Mouse (Mus musculus) left cerebral cortex, adult 11 months (tissue): ENCODE results near the gene Arhgap17.
A peak's percentile ranks its signal among the peaks of the same experiment; 100 is the strongest.

Experiments
- DNase-seq: peaks from one replicate; pipeline ENCODE4 v3.0.0; 2022; ENCODE audit warnings: low spot score

Arhgap17 gene

GRCm38 (mm10) chr7:123368778-123369746 is 653 bp downstream of the Arhgap17 start:
- no peak for DNase-seq

GRCm38 (mm10) chr7:123368187-123368586 is 1.5 kb downstream of the Arhgap17 start:
- DNase-seq, result no peak

GRCm38 (mm10) chr7:123367218-123368150 is 2.2 kb downstream of the Arhgap17 start:
- DNase-seq, result no peak

GRCm38 (mm10) chr7:123366806-123367205 is 2.9 kb downstream of the Arhgap17 start:
- no peak for DNase-seq

GRCm38 (mm10) chr7:123365876-123366741 is 3.6 kb downstream of the Arhgap17 start:
- DNase-seq, result no peak

DNA sequence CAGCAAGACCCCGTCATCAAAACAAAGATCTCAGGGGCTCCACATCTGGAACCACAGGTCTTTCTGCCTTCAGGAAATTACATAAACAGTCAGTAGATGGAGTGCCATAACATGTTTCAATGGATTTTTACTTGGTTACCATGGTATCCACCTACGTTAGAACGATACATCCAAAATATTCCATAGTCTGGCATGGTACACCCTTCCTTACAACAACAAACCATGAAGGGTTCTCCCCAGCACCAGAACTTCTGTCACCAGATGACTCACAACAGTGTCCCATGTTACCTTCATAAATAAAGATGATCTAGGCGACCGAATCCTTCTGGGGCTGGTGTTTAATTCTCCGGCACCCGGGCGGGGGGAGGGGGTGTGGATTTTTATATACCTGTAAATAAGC is 5.7 kb downstream of the Arhgap17 start:
- peak; percentile 53 for DNase-seq

- DNase-seq, result no peak
Measured at GRCm38 (mm10) chr7:123362806-123363205, 6.9 kb downstream of the Arhgap17 start.

- no peak for DNase-seq
Measured at GRCm38 (mm10) chr7:123361229-123361980, 8.3 kb downstream of the Arhgap17 start.

DNA sequence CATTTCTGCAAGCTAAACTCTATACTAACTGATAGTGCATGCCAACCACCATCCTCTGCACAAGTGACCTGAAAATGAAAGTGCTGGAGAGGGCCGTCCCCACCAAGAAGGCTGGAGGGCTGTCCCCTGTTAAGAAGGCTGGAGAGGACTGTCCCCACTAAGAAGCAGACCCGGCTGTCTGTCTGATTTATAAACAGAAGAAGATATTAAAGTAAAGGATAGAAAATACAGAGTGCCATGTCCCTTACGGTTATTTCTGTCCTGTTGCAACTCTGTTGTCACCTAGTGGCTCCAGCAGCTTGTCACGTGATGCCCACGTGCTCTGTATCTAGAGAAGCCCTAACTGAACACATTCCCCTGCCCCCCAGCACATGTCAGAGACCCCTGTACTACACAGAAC is 9.5 kb downstream of the Arhgap17 start:
- no peak for DNase-seq

DNA sequence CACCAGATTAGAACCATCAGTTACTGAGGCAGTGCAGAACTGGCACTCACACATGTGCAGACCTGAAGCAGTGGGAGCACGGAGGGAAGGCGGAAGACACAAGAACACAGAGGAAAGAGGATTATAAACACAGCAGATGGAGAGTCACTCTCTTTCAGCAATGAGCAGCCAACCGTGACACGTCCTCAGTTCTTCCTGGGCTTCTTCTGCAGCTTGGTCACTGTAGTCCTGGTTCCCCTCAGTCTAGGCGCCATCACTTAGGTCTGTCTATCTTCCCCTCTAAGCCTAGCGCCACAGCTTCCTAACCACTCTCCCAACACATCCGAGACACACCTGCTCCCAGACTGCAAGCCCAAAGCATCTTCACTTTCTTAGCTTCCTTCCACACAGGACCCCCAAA is 10.6 kb downstream of the Arhgap17 start:
- no peak for DNase-seq

GRCm38 (mm10) chr7:123356158-123356557 is 13.6 kb downstream of the Arhgap17 start:
- DNase-seq, result no peak

DNA sequence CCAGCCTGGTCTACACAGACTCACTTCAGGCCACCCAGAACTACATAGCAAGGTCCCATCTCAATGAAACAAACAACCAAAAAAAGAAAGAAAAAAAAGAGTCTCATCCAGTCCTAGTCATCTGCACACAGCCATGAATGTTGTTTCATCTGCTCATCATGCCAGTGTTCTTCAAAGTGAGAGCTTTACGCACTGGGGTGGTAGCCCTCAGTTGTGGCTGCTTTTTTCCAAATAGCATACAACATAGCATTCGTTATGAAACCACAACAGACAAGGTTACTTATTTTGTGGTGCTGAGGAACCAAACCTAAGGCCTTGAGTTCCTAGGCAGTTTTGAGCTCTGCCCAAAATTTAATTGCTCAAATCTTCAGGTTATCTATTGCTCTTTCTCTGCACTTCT is 14.9 kb downstream of the Arhgap17 start:
- DNase-seq, result no peak

DNA sequence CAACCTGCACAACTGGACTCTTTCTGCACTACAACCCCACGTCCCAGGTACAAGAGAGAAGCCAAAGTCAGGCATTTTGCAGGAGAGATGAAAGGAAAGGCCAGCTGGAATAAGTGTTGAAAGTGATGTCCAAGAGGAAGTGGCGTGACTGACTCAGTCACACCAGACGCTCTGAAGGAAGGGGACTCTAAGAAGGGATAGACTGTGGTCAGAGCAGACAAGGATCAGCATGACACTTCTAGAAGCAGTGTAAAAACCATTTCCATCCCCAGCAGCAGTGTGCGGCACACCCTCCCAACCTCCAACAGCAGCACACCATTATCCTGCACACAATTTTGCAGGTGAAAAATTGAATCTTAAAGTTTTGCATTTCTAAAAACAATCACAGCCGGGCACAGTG is 15.3 kb downstream of the Arhgap17 start:
- no peak for DNase-seq

- no peak for DNase-seq
Measured at GRCm38 (mm10) chr7:123353879-123354278, 15.8 kb downstream of the Arhgap17 start.

DNA sequence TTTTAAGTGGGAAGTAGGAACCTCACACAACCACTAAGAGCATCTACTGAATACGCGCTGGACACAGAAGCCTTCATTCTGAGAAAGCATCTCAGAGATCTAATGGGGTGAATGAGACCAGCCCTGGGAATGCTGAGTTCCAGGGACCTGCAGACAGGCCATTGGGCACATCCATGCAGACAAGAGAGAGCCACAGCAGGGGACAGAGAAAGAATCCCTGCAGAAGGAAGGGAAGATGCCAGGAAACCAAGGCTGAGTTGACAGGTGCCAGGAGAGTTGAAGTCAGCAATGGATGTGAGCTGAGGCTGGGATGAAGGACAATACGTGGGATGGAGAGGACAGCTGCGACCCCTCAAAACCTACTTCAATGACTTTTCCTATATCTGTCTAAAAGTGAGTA is 16.6 kb downstream of the Arhgap17 start:
- DNase-seq, result no peak

DNA sequence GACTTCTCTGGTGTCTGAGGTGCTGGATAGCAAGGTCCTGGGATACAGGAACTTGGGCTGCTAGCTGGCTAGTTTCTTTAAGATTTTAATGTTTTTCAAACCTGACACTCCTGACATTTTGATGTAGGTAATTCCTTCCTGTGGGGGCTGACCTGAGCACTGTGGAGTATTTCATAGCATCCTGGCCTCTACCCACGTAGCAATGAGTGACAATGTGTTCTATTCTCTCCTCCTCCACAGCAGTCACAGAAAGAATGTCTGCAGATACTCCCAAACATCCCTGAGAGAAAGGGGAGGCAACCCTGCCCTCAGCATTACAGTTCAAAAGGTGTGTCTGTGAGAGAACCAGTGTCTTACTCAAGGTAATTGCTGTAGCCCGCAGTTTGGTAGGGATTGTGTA is 19.5 kb downstream of the Arhgap17 start:
- DNase-seq, result no peak

GRCm38 (mm10) chr7:123349813-123350212 is 19.9 kb downstream of the Arhgap17 start:
- no peak for DNase-seq

DNA sequence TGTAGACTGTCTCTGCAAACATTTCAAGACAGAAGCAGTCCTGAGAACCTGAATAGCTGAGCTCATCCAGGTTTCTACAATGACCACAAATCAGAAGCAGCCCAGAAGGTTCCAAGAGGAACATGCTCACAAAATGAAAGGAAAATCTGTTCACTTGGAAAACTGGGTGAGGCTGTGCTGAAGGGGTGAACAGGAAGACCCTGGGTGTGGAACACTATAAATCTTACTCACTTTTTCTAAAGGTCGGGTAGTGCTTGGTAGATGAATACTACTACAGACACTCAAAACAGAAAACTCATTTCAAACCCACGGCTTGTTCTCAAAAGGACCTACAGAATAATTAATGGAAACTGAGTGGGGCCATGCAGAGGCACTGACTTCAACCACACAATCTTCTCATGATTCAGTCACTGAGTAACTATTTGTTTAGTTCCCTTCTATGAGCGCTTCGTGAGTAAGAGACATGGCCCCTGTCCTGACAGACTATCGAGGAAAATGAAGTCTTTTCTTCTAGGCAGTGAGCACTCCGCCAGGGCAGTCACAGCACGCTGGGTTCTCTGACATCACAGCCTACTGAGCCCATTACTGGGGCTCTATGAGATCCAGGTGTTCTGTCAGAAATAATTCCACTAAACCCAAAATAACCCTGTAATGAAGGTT is 23.0 kb downstream of the Arhgap17 start:
- DNase-seq, result no peak

- no peak for DNase-seq
Measured at GRCm38 (mm10) chr7:123345041-123345544, 24.6 kb downstream of the Arhgap17 start.

DNA sequence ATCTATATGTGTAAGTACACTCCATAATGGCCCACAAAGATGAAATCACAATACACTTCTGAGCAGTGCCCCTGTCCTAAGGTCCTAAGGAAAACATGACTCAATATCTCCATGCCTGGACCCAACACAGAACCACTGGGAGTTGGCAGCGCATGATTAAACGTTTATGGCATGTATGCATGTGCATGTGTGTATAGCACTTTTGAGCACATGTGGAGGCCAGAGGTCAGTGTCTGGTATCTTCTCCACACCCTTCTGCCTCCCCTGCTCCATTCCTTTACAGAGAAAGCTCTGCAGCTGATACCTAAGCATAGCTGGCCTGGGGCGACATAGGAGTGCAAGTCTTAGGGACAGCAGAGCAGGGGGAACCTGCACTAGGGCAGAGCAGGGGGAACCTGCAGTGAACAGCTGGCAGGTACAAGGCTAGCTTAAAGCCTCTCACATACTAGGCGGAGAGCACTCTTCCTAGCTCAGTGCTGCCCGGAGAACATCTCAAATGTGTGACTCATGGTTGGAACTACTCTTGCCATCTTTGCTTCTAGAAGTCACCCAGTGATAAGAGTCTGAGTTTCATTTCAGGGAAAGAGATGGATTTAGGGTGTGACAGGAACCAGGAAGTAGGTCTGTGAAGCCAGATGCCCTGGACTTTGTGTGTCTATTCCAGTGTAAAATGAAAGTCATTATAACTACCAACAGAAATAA is 25.5 kb downstream of the Arhgap17 start:
- DNase-seq, result no peak
